Mouse (Mus musculus) C2C12 (cell line): Measurements from ENCODE around the gene Trim30b. TPM values are rescaled to one million over a fixed set of nuclear protein-coding genes. Genes with fewer than 3 reads are reported as not detected.
"Not testable (repeated sequence)": the region's sequence is repeated elsewhere in the genome, so short reads cannot be mapped to it uniquely, and the experiment has no call there.

ENCODE experiments used
- H3K27me3 ChIP-seq: one replicate; pipeline ENCODE4 v1.6.1; 2011; ENCODE audit not compliant: control insufficient read depth, insufficient read depth, insufficient read length
- H3K36me3 ChIP-seq: one replicate; pipeline ENCODE4 v1.6.1; 2011; ENCODE audit not compliant: control insufficient read depth, insufficient read depth
- H3K4me3 ChIP-seq: one replicate; pipeline ENCODE4 v1.5.1; 2011; ENCODE audit warnings: mild to moderate bottlenecking, control low read depth; ENCODE audit not compliant: poor library complexity, insufficient read depth, severe bottlenecking
- H3K79me2 ChIP-seq: one replicate; pipeline ENCODE4 v1.6.1; 2011; ENCODE audit not compliant: control insufficient read depth, insufficient read depth
- H3K79me3 ChIP-seq: one replicate; pipeline ENCODE4 v1.6.1; 2011; ENCODE audit warnings: low read depth, control low read depth
- H3ac ChIP-seq: one replicate; pipeline ENCODE3; 2011; ENCODE audit warnings: low read depth; ENCODE audit not compliant: control insufficient read depth, insufficient read length
- CEBPB ChIP-seq: IDR thresholded peaks from one replicate; pipeline ENCODE4 v1.6.1; 2011; ENCODE audit warnings: low read depth, mild to moderate bottlenecking, control low read depth, moderate library complexity
- CTCF ChIP-seq: IDR thresholded peaks from one replicate; pipeline ENCODE4 v1.5.1; 2011; ENCODE audit not compliant: control insufficient read depth, insufficient read depth, insufficient read length
- FOSL1 ChIP-seq: IDR thresholded peaks from one replicate; pipeline ENCODE4 v1.8.0; 2011; ENCODE audit warnings: mild to moderate bottlenecking, low read length; ENCODE audit not compliant: poor library complexity, insufficient read depth, severe bottlenecking
- MAX ChIP-seq: IDR thresholded peaks from one replicate; pipeline ENCODE4 v1.6.1; 2011; ENCODE audit warnings: mild to moderate bottlenecking, control low read depth
- MYOD1 ChIP-seq: IDR thresholded peaks from one replicate; pipeline ENCODE4 v1.6.1; 2011; ENCODE audit warnings: low read depth; ENCODE audit not compliant: control insufficient read depth, insufficient read length
- MYOG ChIP-seq: IDR thresholded peaks from one replicate; pipeline ENCODE4 v1.6.1; 2011; ENCODE audit not compliant: control insufficient read depth, insufficient read length; ENCODE audit errors: extremely low read depth
- USF1 ChIP-seq: IDR thresholded peaks from one replicate; pipeline ENCODE4 v1.6.1; 2011; ENCODE audit warnings: low read depth, mild to moderate bottlenecking, control low read depth, moderate library complexity
- polyA plus RNA-seq: library from polyadenylated mRNA; unstranded; fragments of >200 nt; fragmentation: generic; extraction: Trizol; gene quantifications from one replicate; pipeline ENCODE4 v1.2.1, GENCODE M21; 2012; ENCODE audit warnings: missing spikeins

The Trim30b gene
- polyA plus RNA-seq, 1 experiment: not detected

DNA sequence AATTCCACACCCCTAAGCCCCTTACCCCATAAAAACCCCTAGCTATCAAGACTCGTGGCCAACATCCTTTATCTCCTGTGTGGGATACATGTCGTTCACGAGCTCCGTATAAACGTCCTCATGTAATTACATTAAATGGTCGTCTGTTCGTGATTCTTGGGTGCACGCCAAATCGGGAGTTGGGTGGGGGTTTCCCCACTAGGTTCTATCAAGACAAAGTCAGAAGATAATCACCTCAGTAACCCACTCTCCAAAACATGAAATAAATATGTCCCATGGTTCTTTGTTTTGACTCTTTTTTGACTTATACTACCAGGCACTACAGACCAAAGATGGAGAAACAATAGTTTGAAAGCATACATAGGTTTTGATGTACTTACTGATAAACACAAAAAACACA is 47.7 kb downstream of the Trim30b start:
- Histone ChIP-seq H3K4me3 (no peak overlapping the region), H3K79me3 (no peaks in the 10 kb centered on the region), H3ac (no peak overlapping the region), H3K36me3 (no peaks in the 10 kb centered on the region), H3K79me2 (no peaks in the 10 kb centered on the region), H3K27me3 (no peaks in the 10 kb centered on the region)
- TF ChIP-seq MYOD1: no peak
- no peak for TF ChIP-seq CEBPB
- no peak for TF ChIP-seq FOSL1
- no peak for TF ChIP-seq USF1
- no peak for TF ChIP-seq MYOG
- no peak for TF ChIP-seq MAX
- no peak for TF ChIP-seq CTCF

DNA sequence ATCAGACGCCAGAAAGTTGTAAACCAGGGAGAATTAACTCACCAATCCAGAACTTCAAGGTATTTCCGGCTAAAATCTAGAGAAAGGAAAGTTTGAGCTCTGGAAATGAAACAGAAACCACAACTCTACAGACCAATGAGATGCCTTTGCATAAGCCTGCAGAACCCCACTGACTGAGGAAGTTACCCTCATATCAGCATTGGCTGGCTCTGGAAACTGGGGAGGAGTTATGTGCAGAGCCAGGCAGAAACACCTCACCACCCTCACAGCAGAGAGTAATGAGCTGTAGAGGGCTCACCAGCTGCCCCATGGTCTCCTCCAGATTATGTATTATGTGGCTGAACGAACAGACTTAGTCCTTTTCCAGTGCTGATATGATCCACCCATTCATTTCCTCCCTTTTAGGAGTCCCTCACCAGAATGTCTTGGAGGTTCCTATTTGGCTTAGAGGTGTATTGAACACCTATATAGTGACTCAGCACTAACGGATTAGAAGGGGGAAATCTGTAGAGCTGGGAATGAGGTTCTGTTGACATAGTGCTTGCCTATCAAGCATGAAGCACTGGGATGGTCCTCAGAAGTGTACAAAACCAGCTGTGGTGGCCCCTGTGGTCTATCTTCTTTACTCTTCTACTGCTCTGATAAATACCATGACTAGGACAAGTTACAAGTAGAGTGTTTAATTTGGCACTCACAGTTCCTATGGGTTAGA is 54.2 kb downstream of the Trim30b start, which contains the start of gene Trim12a:
Gene Trim12a (minus strand): TSS at position 98 of the 712 bp plus-strand sequence.
- not testable (repeated sequence) for H3K27me3 ChIP-seq, H3K79me3 ChIP-seq, H3K36me3 ChIP-seq, H3K79me2 ChIP-seq, H3ac ChIP-seq, H3K4me3 ChIP-seq

DNA sequence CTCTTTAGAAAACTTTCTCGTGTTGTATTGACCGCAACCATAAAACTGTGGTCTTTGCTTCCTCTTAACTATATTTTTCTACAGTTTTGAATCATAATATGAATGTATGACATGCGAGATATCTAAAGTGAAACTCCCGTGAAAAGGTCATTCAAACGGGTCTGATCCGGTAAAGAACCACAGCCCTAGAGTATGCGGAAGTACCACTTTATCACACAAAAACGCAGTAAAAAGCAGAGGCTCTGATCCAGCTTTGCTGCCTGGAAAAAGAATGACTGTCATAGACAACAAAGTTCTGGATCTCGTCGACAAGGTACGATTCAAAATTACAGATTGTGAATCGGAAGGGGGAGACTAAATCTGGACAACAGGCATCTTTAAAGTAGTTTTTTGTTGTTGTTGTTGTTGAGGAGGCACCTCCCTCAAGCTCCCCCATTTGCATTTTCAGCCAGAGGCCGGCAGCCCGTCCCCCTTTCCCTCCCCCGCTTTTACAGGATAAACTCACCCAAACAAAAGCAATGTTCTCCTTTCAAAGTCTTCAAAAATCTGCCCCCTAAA is 54.8 kb downstream of the Trim30b start:
- no peak for TF ChIP-seq MYOD1
- no peak for TF ChIP-seq FOSL1
- Histone ChIP-seq H3K79me2 (no peaks in the 10 kb centered on the region), H3K79me3 (no peaks in the 10 kb centered on the region), H3K27me3 (no peaks in the 10 kb centered on the region), H3ac (no peak overlapping the region), H3K4me3 (no peak overlapping the region), H3K36me3 (no peaks in the 10 kb centered on the region)

Other genes with a start within 250 kb of the Trim30b start
- not detected for gene Ubqln5, start 240.1 kb downstream of the Trim30b start, polyA plus RNA-seq
- gene Olfr643, start 232.5 kb downstream of the Trim30b start, polyA plus RNA-seq: not detected
- not detected for gene Ubqln3, start 226.6 kb downstream of the Trim30b start, polyA plus RNA-seq
- not detected for gene Ubqlnl, start 219.3 kb downstream of the Trim30b start, polyA plus RNA-seq
- gene Olfm5, start 205.1 kb downstream of the Trim30b start, polyA plus RNA-seq: not detected
- gene Olfr648, start 186.5 kb downstream of the Trim30b start, polyA plus RNA-seq: not detected
- not detected for gene Olfr649, start 173.9 kb downstream of the Trim30b start, polyA plus RNA-seq
- 0.05 TPM for gene Trim6, start 151.1 kb downstream of the Trim30b start, polyA plus RNA-seq
- gene Trim34a, start 125.4 kb downstream of the Trim30b start, polyA plus RNA-seq: not detected
- gene Trim5, start 81.8 kb downstream of the Trim30b start, polyA plus RNA-seq: not detected
- not detected for gene Trim12a, start 54.4 kb downstream of the Trim30b start, polyA plus RNA-seq
- not detected for gene Trim34b, start 40.4 kb downstream of the Trim30b start, polyA plus RNA-seq
- 0.08 TPM for gene Trim12c, start 16.5 kb downstream of the Trim30b start, polyA plus RNA-seq
- gene Trim30c, start 31.0 kb upstream of the Trim30b start, polyA plus RNA-seq: not detected
- gene Trim30a, start 95.3 kb upstream of the Trim30b start, polyA plus RNA-seq: not detected
- not detected for gene Trim30d, start 138.0 kb upstream of the Trim30b start, polyA plus RNA-seq
- gene Olfr651, start 180.2 kb upstream of the Trim30b start, polyA plus RNA-seq: not detected
- gene Olfr652, start 191.0 kb upstream of the Trim30b start, polyA plus RNA-seq: not detected
- gene Olfr653, start 207.4 kb upstream of the Trim30b start, polyA plus RNA-seq: not detected
- not detected for gene Olfr654, start 217.1 kb upstream of the Trim30b start, polyA plus RNA-seq
- gene Olfr655, start 231.9 kb upstream of the Trim30b start, polyA plus RNA-seq: not detected
- not detected for gene Olfr656, start 244.1 kb upstream of the Trim30b start, polyA plus RNA-seq